Mouse (Mus musculus) c-Kit-negative CD71-positive TER-119-positive erythroid progenitor cells, embryonic 14.5 days (primary cell): ENCODE measurements around the gene Gria1.

Experiments
- DNase-seq: peaks from one replicate; pipeline ENCODE4 v3.0.0-alpha.2; 2013; ENCODE audit warnings: low read depth, low spot score

The Gria1 gene

DNA sequence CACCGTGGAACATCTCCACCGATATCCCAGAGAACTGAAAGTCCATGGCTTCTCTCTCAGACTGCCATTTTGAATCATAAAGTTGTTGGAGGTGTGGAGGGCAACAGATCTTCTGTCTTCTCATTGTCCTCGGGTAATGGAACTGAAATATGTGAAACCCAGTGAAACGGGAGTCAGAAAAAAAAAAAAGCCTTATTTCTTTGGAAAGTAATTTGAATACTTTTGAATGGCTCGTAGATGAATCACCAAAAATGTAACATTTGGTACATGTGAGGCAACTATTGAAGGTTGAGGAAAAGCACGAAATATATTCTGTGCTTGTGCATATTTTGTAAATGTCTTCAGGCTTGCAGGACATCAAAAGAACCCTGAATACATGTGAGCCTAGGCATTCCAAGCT is 151.7 kb downstream of the Gria1 start:
- DNase-seq = no peak

DNA sequence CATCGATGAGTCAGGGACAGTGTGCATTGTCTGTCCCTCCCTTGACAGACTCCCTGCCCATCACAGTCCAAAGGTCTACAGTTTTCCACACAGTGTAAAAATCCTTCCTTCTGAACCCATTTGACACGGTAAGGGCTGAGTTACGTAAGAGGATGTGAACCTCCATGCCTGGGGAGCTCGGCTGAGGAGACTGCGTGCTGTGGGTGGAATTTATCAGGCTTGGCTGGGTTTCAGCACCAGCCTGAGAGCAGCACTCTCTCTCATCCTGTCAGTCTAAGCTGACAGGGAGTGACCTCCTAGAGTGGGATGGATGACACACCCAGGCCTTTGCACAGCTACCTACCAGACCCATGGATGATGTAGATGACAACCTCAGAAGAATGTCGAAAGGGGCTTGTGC is 158.9 kb downstream of the Gria1 start:
- DNase-seq = no peak

DNA sequence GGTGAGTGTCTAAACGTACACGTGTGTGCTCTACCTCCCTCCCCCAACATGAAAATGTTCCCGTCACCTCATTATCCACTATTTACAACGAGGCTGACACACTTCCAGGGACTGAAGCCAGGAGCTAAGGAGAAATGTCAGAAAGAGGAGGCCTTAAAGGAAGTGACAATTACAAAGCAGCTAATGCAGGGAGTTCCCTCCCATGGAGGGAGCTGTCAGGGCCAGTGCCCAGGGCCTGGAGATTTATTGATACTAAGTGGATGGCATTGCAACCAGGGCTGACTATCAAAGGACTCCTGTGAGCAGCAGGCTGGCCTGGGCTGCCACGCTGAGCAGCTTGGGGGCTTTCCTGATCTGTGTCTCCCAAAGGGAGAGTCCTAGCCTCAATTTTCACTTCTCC is 163.0 kb downstream of the Gria1 start:
- DNase-seq = no peak

DNA sequence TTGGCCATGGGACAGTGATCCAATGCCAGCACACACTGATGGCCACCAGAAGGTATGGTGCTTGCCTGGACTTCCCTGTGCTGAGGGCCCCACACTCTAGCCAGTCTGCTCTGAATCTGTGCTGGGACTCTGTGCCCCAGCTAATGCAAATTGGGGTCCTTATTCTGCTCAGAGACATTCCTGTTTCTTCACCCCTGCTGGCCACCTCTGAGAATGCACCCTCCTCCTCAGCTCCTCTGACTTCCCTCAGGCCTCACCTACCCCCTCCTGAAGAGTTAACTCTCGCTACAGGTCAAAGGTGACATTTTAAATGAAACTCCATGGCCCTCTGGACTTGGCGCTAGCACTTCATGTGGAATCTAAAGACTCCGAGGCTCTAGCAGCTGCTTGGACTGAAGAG is 165.4 kb downstream of the Gria1 start:
- no peak for DNase-seq

DNA sequence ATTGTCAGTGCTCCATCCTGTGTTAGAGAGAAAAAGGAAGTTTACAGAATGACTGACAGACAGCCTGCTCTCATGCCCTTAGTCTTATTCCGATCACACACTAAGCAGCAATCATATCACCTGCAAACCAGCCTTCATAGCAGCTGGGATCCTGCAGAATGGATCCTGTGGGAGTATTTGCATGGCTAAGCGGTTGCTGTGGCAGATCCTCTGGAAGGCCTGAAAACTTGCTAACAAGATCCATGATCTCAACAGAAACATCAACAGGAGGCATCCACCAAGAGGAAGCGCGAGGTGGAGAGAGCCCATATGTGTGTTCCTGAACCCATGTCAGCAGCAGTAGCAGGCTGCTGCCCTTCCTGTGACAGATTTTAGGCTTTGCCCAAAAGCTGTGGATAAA is 173.0 kb downstream of the Gria1 start:
- DNase-seq = no peak

DNA sequence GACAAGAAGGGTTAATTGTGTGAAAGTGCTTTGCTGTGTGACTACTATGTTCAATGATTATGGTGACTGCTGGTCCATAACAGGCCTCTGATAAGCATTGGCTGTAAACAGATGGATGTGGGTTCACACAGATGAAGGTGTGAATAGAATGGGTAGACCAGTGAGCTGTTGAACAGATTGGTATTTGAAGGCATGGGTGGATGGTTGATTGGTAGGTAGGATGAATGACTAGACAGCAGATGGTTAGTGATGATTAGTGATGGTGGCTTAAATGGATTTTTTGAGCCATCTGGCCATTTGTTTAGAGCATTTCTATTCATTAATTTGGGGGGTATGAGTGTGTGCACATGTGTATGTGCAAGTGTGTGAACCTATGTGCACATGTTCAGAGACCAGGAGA is 173.9 kb downstream of the Gria1 start:
- DNase-seq = no peak

DNA sequence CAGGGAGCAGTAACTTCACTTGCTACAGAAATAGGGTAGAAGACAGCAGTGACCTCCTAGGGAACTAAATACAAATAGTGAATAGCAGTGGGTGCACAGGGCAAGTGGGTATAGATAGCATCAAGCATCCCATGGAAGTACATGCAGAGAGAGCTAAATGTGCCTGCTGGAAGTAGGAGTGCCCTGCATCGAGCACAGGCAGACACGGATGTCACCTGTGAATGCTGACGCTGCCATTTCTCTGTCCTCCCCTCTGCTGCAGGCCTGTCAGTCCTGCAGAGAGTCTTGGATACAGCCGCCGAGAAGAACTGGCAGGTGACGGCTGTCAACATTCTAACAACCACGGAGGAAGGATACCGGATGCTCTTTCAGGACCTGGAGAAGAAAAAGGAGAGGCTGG is 178.2 kb downstream of the Gria1 start:
- no peak for DNase-seq

DNA sequence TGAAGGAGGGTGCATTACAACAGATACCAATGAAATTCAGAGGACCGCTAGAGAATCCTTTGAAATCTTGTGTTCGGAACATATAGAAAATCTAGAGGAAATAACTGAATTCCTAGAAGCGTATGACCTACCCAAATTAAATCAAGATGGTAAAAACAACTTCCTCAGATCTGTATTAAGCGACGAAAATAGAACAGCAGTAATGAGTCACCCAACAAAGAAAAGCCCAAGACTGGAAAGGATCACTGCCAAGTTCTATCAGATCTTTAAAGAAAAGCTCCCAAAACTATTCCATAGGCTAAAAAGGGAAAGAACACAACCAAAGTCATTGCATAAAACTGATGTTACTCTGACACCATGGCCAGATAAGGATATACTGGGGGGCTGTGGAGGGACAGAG is 183.6 kb downstream of the Gria1 start:
- DNase-seq = no peak

DNA sequence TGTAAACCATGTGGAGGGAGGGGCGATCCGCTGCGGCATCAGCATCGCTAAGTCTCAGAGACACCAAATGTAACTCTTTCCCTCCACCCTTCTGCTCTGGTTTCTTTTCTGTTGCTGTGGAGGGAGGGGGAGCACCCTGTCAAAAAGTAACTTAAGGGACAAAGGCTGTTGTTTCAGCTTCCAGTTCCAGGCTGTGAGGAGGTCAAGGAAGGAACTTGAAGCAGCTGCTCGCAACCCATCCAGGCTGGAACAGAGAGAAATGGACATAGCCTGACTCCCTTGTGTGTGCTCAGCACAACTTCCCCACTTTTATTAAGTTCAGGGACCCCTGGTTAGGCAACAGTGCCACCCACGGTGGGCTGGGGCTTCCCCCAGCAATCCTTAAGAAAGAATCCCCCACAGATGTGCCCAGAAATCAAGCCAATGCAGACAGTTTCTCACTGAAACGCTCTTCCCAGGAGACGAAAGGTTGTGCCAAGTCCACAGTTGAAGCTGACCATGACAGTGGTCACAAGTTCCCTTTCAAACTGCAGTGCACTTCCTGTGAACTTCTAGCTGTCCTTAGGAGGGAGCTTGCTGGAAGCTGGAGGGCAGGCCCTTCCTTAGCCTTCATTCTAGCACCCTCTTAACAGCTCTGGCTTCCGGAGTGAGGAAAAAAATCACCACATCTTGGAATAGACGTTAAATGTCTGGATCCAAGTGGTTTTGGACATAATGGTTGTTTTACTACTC is 190.2 kb downstream of the Gria1 start:
- DNase-seq = no peak

DNA sequence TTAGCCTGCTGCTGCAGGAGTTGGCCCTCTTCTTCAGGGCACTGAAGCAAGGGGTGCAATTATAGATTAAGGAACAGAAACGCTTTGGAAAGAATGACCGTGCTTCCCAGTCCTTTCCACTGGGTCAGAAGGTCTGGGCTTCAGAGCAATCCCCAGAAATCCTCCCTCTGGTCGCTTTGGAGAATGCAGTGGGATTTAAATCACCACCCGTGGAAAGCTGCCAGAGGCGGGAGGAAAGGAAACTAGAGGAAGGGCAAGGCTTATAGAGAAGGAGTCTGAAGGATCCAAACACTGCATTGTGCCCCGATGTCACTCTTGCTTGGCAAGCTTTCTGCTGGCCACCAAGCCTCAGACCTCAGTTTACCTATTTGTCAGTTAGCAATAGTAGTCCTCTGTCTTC is 193.2 kb downstream of the Gria1 start:
- no peak for DNase-seq

DNA sequence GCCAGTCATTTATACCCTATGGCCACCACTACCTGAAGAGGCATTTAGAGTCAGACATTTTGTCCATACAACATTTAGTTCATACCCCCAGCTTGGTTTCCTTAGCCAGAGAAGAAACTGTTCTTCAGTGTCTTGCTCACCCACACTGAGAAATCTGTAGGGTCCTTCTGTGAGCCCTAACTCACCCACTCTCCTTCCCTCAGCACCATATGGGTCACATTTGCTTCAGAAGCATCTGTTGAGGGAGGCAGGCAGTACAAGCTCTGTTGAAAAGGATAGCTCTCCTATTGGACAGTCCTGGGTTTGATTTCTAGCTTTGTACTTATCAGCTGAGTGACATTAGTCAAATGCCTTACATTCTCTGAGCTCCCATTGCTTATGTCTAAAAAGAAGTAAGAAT is 196.1 kb downstream of the Gria1 start:
- no peak for DNase-seq

DNA sequence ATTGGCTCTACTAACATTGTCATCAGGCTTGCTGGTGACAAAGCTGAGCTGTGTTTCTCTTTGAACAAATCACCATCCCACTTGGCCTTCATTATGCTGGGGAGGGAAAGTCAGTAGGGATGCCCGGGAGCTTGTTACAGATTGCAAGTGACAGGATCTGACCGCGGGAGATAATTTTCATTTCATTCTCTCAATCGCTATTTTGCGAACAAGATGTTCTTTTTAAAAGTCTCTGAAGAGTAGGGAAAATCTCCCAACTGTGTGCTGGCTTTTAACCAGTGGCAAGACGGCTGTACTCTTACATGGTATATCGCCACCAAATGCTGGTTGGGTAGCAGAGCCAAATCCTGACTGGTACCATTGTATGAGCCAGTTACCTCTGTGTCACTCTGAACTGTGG is 202.9 kb downstream of the Gria1 start:
- DNase-seq = no peak

DNA sequence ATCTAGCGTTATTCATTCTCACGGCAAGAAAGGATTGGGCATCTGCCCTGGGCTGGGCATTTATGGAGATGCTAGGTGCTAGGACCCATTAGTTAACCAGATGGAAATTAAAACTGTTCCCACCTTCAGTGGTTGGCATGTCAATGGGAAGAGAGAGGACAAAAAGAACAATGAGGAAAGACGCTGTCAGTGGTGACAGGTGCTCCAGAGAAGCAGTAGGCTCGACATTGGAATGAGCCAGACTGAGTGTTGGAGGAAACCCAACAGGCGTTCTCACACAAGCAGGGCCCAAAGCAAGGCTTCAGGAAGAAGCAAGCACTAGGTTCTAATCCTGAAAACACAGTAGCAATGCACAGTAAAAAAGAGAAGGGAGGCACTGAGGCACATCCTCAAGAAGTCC is 203.4 kb downstream of the Gria1 start:
- DNase-seq = no peak

DNA sequence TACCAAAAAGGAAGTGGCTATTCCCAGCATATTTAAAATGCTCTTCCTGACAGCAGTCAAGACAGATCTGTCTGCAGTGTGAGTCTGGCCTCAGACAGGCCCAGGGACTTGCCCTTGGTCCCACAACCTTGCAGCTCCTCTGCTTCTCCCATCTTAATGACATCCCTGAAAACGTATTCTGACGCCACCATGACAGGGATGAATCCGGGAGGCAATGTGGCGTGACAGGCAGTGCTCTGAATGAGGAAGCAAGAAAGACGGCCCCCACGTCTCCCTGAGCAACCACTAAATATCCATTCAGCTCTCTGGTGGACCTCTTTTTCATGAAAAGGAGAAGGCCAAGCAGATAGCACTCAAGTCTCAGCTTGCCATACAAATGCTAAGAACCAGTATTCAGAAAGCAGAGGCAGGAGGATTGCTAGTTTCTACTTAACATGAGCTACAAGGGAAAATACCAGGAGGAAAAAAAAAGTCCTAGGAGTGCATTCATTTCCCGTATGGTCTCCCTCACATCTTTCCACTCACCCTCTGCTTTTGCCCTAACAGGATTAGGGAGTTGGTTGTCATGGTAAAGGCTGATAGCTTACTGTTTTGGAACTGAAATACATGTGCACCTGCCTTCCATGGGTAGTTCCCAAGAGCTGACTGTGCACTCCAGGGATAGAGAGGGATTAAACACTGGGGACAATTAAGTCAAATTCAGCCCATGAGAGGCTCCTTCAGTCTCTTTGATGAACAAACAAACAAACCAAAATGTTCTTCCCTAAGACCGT is 211.8 kb downstream of the Gria1 start:
- DNase-seq = no peak

DNA sequence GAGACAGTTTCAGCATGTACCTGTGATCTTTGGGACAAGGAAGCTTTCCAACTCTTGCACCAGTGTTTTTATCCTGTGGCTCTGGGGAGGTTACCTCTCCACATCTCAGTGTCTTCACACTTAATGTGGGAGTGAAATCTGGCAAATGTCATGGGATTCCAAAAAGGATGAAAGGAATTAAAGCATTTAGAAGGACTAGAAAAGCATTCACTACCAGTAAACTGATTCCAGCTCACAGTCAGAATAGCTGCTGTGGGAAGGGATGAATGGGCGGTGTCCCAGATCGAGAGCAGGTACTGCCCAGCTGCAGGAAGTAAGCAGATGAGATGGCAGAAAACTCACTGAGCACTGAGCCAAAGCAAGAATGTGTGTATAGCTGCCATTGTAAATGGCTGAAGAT is 224.3 kb downstream of the Gria1 start:
- DNase-seq = no peak

DNA sequence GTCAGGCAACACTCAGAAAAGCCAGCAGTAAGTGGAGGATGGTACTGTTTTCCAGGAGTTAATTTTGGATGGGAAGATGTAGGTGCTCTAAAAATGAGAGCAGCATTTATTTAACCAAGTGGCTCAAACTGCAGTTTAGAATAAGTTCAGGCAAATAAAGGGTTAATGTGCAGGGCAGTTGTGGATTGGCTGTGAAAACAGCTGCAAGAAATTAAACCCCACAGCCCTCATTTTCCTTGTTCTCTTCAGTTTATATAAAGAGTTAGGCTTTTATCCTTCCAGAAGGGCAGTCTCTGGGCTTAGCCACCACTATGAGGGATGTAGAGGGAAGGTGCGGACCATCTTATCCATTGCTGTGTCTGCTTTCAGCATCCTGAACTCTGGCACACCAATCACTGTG is 225.2 kb downstream of the Gria1 start:
- DNase-seq = no peak

DNA sequence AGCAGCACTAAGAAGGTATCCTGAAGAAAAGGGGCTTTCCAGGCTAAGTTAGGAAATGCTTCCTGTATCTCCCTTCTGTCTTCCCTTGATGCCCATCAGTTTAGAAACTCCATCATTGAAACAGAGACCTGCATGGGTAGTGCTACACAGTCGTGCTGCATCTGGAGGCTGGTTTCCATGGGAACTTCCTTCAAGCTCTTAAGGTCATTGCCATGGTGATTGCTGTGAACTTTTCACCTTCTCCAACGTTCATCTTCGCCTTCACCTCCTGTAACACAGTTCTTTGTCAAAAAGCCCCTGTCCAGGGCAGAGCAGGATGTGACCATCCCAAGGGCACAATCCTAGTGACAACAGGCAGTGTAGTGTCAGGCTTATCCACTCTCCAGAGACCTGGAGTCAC is 228.6 kb downstream of the Gria1 start:
- DNase-seq = no peak

DNA sequence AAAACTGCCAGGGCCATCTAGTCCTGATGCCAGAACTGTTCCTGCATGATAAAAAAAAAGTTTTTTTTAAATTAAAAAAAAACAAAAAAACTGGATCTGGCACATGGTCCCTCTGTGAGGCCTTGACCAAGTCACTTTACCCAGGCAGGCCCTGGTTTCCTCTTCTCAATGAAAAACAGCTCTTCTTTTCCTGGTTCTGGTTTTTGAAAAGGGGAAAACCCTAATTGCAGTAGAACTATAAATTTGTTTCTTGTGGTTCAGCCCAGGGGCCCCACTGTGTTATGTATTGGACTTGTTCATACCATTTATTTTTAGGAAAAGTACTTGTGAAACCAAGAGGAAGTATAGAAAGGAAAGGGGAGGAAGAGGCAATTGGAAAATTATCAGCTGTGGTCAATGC is 232.6 kb downstream of the Gria1 start:
- DNase-seq = no peak

DNA sequence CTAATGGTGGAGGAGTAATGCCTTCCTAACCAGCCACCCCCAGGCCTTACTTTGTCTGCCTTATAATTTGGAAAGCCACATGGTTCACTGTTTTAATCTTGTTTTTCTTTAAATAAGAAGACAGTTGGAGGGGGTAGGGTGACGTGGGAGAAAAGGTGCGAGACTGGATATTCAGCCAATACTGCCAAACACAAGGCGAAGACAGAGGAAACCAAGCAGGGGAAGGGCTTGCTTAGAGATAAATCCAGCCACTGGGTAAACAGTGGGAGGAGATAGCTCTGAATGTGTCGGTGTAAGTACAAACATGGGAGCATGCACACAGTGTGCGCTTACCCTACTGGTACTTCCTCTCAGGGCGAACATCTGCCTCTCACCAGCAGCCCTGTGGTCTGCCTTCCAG is 233.4 kb downstream of the Gria1 start:
- no peak for DNase-seq

DNA sequence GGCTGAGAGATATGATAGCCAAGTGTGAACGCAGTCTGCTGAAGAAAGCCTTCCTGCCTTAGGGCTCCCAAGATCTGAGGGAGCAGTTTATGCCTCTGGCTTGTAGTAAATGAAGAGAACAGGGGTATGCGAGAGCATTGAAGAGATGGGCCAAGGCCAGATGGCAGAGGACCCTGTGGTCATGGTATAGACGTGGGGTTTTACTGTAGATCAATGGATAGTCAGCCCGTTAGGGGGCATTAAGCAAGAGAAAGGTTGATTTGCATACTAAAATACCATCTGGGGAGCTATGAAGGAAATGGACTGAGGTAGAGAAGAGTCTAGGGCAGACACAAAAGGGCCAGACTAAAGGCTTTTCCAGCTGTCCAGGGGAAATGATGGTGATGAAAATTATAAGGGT is 237.7 kb downstream of the Gria1 start:
- no peak for DNase-seq

DNA sequence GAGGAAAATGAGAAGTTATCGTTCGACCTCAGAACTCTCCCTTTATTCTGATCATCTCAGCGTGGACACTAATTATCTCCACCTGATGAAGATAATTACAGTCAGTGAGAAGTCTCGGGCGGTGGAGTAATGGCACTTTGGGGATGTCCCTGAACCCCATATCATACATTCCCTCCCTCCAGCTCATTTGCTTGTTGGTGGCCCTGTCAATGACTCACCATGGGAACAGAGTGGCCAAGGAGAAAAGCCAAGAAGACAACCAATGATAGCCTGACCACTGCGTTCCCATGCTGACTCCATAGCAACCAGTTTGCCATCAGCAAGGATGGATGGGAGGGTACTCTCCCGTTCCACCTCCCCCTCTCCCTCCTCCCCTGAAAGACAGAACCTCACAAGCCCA is 238.9 kb downstream of the Gria1 start:
- DNase-seq = no peak

DNA sequence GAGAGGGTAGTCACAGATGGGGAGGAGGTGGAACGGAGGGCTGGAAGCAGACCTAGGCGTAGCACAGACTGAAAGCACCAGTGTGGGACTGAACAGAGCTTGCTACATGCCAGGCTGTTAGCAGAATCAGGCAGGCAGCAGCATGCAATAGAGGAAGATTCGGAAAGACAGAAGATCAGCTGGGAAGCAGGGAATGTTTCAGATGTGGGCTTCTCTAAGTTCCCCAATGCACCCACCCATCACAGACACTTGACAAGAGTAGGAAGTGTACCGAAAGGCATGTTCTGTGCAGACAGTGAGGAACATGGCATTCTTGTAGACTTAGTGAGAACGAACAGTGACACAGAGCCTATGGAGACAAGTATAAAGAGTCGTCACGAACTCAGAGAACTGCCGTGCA is 260.5 kb downstream of the Gria1 start:
- no peak for DNase-seq

DNA sequence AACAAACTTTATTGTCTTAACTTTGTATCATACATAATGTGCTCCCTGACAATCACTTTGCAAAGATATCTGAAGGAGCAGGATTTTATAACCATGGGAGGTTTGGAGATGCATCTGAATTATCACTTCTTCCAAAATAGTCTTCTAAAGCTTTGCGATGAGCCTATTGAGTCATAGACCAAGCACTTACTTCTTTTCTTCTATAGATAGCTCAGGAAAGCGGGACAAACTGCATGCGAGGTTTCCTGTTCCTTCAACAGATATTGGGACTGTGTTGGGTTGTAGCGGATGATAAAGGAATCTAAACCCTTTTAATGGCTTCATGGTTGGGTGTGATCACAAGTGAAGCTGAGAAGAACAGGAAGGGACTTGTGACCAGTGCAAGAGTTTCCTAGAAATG is 263.5 kb downstream of the Gria1 start:
- DNase-seq = no peak

DNA sequence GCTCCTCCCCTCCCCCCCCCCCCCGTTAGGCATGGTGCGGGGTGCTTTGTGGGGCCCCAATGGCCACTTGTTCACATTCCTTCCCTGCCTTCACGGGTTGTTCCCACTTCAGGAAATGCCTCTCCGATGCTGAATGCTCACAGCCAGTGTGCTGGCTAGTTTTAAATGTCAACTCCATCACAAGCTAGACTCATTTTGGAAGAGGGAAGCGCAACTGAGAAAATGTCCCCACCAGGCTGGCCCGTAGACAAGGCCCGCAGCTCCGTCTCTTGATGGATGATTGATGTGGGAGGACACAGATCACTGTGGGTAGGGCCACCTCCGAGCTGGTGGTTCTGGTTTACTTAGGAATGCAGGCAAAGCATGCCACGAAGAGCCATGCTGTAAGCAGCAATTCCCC is 266.9 kb downstream of the Gria1 start:
- no peak for DNase-seq
